In the genomic region with DNA sequence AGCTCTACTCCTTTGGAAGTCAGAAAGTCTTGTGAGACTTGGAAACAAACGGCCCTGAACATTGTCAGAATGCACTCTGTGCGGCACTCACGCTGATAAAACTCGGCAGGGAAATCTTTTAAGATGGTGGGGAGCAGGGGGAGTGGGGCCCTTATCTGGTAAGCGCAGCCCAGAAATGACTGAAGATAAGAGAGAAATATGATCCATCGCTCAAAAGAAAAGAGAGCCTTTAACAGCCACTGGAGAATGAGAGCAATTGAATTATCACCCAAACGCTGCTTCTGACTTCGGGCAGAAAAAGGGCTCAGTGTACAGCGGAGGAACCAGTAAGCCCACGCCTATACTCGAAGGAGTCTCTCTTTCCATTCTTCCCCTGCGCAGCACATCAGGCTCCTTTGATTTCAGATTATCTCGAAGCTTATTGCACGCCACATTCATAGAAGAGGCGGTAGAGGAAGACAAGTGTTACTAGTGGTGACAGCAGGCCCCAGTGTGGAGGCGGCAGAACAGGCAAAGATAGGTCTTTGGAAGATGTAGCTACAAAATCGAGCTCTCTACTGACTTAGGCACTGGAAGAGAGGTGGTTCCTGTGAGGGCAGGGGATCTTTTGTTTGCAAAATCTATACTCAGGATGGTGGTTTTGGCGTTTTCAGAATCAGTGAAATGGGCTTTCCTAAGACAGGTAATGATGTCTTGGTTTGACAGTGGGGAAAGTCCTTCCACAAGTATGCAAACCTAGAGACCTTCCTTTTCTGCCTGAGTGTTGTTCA, we compare ENCODE assay signal across 8 mouse cellular contexts.
DNase-seq lines count a peak whose midpoint lies in the region; ATAC-seq lines count a peak whose summit lies in the region.

No protein-coding gene starts in this region.

- H3K27ac ChIP-seq in neural tube, embryonic 15.5 days (replicated peaks): no peak overlapping the region

- no peak for DNase-seq in neural tube, embryonic 10.5 days (ENCODE audit: extremely low spot score, low spot score)
- peak; percentile 19 to 29 for DNase-seq in layer of hippocampus, postnatal 25 days (ENCODE audit: extremely low spot score in 1 of 2, low spot score in 1 of 2)
- DNase-seq in right cerebral cortex, adult 2 months (ENCODE audit: low spot score in 2 of 2): peak; percentile 73 to 79
- DNase-seq in gastrocnemius, adult 18-20 months (ENCODE audit: low spot score): no peak
- no peak for DNase-seq in adrenal gland, adult (ENCODE audit: inconsistent age in 2 of 2, low spot score in 1 of 2)
- no peak for DNase-seq in cerebellum, adult 18-20 months

- 61% methylated on average over 18 of the region's 18 CpGs for WGBS in neural tube, embryonic 15.5 days

- H3K4me3 ChIP-seq in neural tube, embryonic 15.5 days (replicated peaks): no peak overlapping the region

- peaks cover 10% of the 10 kb centered on the region; the same call in 1 of the 2 replicates for H3K4me1 ChIP-seq in neural tube, embryonic 15.5 days

- ATAC-seq in neural tube, embryonic 15.5 days (ENCODE audit: low FRiP score): 0 out of 2 replicates have a peak, but pooled peaks have one; percentile 13
- 0 out of 2 replicates have a peak, but pooled peaks have one; percentile 25 for ATAC-seq in erythroid progenitor cell, adult 5-6 weeks (replicated peaks; ENCODE audit: low FRiP score, poor library complexity, severe bottlenecking)

- H3K9ac ChIP-seq in neural tube, embryonic 15.5 days (replicated peaks): no peak overlapping the region

- H3K9me3 ChIP-seq in neural tube, embryonic 15.5 days (replicated peaks): no peaks in the 10 kb centered on the region

- no peaks in the 10 kb centered on the region for H3K36me3 ChIP-seq in neural tube, embryonic 15.5 days

- H3K4me2 ChIP-seq in neural tube, embryonic 15.5 days: no peak overlapping the region

- no peaks in the 10 kb centered on the region for H3K27me3 ChIP-seq in neural tube, embryonic 15.5 days (replicated peaks)

Comparison
In these comparisons a context has a peak if more than half of its experiments do, and no peak if none do; other contexts are left out.
1. DNase-seq: peak in layer of hippocampus, postnatal 25 days (2 of 2) and right cerebral cortex, adult 2 months (2 of 2); none in neural tube, embryonic 10.5 days (single experiment), gastrocnemius, adult 18-20 months (single experiment), adrenal gland, adult (0 of 2) and cerebellum, adult 18-20 months (0 of 2).